Mouse (Mus musculus) kidney, adult 11 months (tissue): ENCODE data around the gene Syngr4.

Experiments used
- DNase-seq: peaks from one replicate; pipeline ENCODE4 v3.0.0; 2022

The Syngr4 gene

GRCm38 (mm10) chr7:45865925-45866910 is 30.3 kb downstream of the Syngr4 start:
- DNase-seq, result peak; percentile 88

GRCm38 (mm10) chr7:45864435-45864834 is 32.1 kb downstream of the Syngr4 start:
- no peak for DNase-seq

GRCm38 (mm10) chr7:45862804-45863203 is 33.7 kb downstream of the Syngr4 start:
- no peak for DNase-seq

GRCm38 (mm10) chr7:45859008-45859407 is 37.5 kb downstream of the Syngr4 start:
- DNase-seq, result no peak

GRCm38 (mm10) chr7:45856950-45857901 is 39.3 kb downstream of the Syngr4 start:
- no peak for DNase-seq

- DNase-seq, result no peak
Observed at GRCm38 (mm10) chr7:45853089-45853488, 43.4 kb downstream of the Syngr4 start.

GRCm38 (mm10) chr7:45850661-45851060 is 45.9 kb downstream of the Syngr4 start:
- DNase-seq, result no peak

GRCm38 (mm10) chr7:45848447-45849027 is 48.0 kb downstream of the Syngr4 start:
- no peak for DNase-seq

GRCm38 (mm10) chr7:45842950-45843744 is 53.4 kb downstream of the Syngr4 start:
- DNase-seq, result no peak
